In genomic region chr1:51267125-51267524, GRCm38 (mm10) we compare ENCODE assay signal across 8 mouse cellular contexts. TPM values are rescaled to one million over a fixed set of nuclear protein-coding genes. Genes with fewer than 3 reads are reported as not detected.
A peak's percentile ranks its signal among the peaks of the same experiment; 100 is the strongest.
DNase-seq lines count a peak whose midpoint lies in the region; ATAC-seq lines count a peak whose summit lies in the region.

No protein-coding gene starts in this region.

- H3K4me2 ChIP-seq in embryonic facial prominence, embryonic 14.5 days (ENCODE audit: low read depth, low read length): peak overlapping the region; percentile 25; the same call in 1 of the 2 replicates
- H3K4me2 ChIP-seq in hindbrain, embryonic 15.5 days: no peak overlapping the region

- no peak overlapping the region for H3K9ac ChIP-seq in embryonic facial prominence, embryonic 14.5 days (ENCODE audit: low read depth, low read length)
- H3K9ac ChIP-seq in hindbrain, embryonic 15.5 days: no peak overlapping the region

- WGBS in embryonic facial prominence, embryonic 14.5 days: 14% methylated on average over 5 of the region's 5 CpGs
- WGBS in hindbrain, embryonic 15.5 days: 45% methylated on average over 5 of the region's 5 CpGs

- H3K4me1 ChIP-seq in embryonic facial prominence, embryonic 14.5 days (ENCODE audit: control insufficient read depth, insufficient read depth, low read length): peaks cover 22% of the 10 kb centered on the region
- H3K4me1 ChIP-seq in hindbrain, embryonic 15.5 days (replicated peaks): no peaks in the 10 kb centered on the region

- intact Hi-C loops in gastrocnemius, postnatal 14 days (cut with DNase I; ENCODE audit: low total_unique reads): no loop called here

- H3K9me3 ChIP-seq in embryonic facial prominence, embryonic 14.5 days (ENCODE audit: control insufficient read depth, low read length): no peaks in the 10 kb centered on the region
- no peaks in the 10 kb centered on the region for H3K9me3 ChIP-seq in hindbrain, embryonic 15.5 days

- H3K27me3 ChIP-seq in embryonic facial prominence, embryonic 14.5 days (replicated peaks; ENCODE audit: control insufficient read depth, insufficient read depth, low read length): no peaks in the 10 kb centered on the region
- no peaks in the 10 kb centered on the region for H3K27me3 ChIP-seq in hindbrain, embryonic 15.5 days

- peak; percentile 5 for DNase-seq in gastrocnemius, postnatal 14 days
- DNase-seq in gastrocnemius, adult 18-20 months (ENCODE audit: low spot score): no peak
- DNase-seq in Muller cell, postnatal 12 days (ENCODE audit: inconsistent ontology term): peak; percentile 14
- DNase-seq in embryonic facial prominence, embryonic 14.5 days (ENCODE audit: low spot score): no peak
- no peak for DNase-seq in MN1 (ENCODE audit: low spot score)
- no peak for DNase-seq in ovary, adult 18-20 months (ENCODE audit: low spot score)
- DNase-seq in kidney, postnatal 4 days: no peak

- H3K27ac ChIP-seq in embryonic facial prominence, embryonic 14.5 days (replicated peaks; ENCODE audit: low read depth, low read length): peak overlapping the region; percentile 25; the same call in 1 of the 2 replicates
- no peak overlapping the region for H3K27ac ChIP-seq in hindbrain, embryonic 15.5 days (replicated peaks)

- no peak overlapping the region for H3K4me3 ChIP-seq in embryonic facial prominence, embryonic 14.5 days (ENCODE audit: low read depth, low read length)
- H3K4me3 ChIP-seq in hindbrain, embryonic 15.5 days: no peak overlapping the region

- ATAC-seq in embryonic facial prominence, embryonic 14.5 days (ENCODE audit: low read depth): peak; percentile 36
- ATAC-seq in hindbrain, embryonic 15.5 days (ENCODE audit: low FRiP score, low read depth): peak; percentile 74

- no peaks in the 10 kb centered on the region for H3K36me3 ChIP-seq in embryonic facial prominence, embryonic 14.5 days (ENCODE audit: control insufficient read depth, insufficient read depth, low read length)
- no peaks in the 10 kb centered on the region for H3K36me3 ChIP-seq in hindbrain, embryonic 15.5 days

RNA-seq across cellular contexts. Expression of gene Cavin2, which starts 21.8 kb away (rescaled TPM):
- total RNA-seq in gastrocnemius, postnatal 14 days (2021): 10 to 100 TPM; 63.6 to 67.0 TPM
- total RNA-seq in gastrocnemius, adult 18-20 months (2021): 10 to 100 TPM; 22.3 to 34.1 TPM
- polyA plus RNA-seq in embryonic facial prominence, embryonic 14.5 days (2014; fragmentation: Nextera tagmentation; extraction: Ambion mirVana): 78.2 and 81.6 TPM in 2 replicates
- polyA plus RNA-seq in hindbrain, embryonic 15.5 days (2015; fragmentation: Nextera tagmentation; extraction: Ambion mirVana): 10.9 TPM in 2 replicates

Comparison
In these comparisons a context has a peak if more than half of its experiments do, and no peak if none do; other contexts are left out.
1. DNase-seq: peak in gastrocnemius, postnatal 14 days (single experiment) and Muller cell, postnatal 12 days (single experiment); none in gastrocnemius, adult 18-20 months (single experiment), embryonic facial prominence, embryonic 14.5 days (single experiment), MN1 (single experiment), ovary, adult 18-20 months (single experiment) and kidney, postnatal 4 days (0 of 2).